Mouse (Mus musculus) T-helper 17 cell (primary cell): Measurements from ENCODE around the gene Sspo.

Experiments
- in situ Hi-C, 2 experiments: fragments of 300-600 bp; cut with MboI, MseI; formaldehyde crosslinking; loops; 1 replicate in 1 of 2; 2 replicates in 1 of 2; pipeline ENCODE4 v1.15.1; 2025; ENCODE audit warnings: high pct_unique_total_duplicates in 2 of 2

Sspo gene

DNA sequence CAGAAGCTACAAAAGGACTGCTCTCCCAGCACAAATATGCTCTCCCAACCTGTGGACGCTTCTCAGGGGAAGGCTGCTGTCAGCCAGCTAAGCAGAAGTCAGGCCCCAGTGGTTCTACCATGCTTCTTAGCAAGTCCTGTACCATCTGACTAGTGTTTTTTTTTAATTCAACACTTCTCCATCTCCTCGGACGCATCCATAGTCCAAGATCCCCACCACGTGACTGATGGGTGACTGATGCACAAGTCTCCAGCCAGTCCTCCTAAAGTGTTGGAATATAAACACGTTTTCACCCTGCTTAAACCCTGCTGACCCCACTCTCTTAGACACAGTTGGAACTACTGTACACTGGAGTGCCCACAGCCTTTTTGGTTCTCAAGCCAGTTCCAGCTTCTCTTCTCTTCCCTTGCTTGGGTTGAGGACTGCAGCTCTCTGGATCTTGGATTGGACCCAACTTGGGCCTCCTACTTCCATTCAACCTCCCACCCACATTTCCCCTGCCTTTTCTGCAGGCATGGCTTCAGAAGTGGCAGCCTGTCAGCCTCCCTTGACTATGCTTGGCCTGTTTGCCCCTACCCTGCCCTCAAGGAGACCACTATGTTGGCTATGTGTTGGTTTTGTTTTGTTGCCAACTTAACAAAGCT lies 12.2 kb upstream of the Sspo start:
- in situ Hi-C loops: no loop called here

DNA sequence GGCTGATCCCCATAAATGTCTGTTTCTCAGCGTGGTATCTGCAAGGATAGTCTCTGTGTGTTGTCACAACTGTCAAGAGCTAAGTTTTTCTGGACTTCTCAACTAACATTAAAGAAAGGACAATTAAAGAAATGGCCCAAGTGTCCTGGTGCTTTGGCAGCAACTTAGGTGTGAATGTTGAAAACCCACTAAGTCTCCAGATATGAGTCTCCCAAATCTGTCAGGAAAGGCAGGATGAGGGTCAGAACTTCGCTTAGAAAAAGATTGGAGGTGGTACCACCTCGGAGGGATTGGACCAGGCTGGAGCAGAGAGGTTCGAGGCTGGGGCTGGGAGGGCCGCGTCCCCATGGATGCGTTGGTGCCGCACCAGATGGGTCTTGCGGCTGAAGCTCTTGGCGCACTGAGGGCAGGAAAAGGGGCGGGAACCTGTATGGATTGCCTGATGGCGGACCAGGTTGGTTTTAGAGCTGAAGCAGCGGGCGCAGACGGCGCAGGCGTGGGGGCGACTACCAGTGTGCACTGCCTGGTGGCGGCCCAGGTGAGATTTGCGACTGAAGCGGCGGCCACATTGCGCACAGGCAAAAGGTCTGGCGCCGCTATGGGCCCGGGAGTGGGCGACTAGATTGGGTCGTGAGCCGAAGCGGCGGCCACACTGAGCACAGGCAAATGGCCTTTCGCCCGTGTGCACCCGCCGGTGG lies 10.2 kb upstream of the Sspo start:
- in situ Hi-C loops: no loop called here

DNA sequence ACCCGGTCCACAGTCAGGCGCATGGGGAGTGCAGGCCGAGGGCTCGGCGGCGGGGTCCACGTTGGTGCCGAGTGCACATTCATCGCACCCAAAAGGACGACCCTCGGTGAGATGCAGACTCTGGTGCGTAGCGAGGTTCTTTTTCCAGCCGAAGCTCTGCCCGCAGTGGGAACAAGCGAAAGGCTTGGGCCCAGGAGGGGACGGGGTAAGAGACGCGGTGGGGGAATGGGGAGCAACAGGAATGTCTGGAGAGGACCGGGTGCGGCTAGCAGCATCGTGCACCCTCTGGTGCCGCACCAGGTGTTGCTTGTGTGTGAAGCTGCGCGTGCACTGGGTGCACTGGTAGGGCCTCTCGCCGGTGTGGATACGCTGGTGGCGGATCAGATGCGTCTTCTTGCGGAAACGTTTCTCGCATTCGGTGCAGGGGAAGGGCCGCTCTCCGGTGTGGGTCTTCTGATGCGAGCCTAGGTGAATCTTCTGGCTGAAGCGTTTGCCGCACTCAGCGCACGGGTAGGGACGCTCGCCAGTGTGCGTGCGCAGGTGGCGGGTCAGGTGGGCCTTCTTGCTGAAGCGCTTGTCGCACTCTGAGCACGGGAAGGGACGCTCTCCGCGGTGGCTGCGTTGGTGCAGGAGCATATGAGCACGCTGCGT lies 9.4 kb upstream of the Sspo start:
- in situ Hi-C loops: no loop called here

DNA sequence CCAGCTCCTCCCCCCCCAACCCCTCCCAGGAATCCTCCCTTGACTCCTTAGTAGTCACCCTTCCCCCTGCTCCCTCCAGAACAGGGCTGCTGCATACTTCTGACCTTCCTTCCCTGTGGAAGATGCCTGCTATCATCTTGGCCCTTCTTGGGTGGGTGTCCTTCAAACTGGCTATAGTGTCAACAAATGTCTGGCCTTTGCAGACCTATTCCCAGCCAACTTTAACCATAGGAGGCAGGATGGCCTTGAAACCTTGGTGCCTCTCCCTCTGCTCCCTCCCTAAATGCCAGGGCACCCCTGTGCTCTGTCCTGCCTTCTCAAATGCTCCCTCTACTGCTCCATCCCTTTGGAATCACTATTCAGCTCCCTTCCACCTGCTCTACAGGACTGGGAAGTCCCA lies 8.4 kb upstream of the Sspo start:
- in situ Hi-C loops: no loop called here

DNA sequence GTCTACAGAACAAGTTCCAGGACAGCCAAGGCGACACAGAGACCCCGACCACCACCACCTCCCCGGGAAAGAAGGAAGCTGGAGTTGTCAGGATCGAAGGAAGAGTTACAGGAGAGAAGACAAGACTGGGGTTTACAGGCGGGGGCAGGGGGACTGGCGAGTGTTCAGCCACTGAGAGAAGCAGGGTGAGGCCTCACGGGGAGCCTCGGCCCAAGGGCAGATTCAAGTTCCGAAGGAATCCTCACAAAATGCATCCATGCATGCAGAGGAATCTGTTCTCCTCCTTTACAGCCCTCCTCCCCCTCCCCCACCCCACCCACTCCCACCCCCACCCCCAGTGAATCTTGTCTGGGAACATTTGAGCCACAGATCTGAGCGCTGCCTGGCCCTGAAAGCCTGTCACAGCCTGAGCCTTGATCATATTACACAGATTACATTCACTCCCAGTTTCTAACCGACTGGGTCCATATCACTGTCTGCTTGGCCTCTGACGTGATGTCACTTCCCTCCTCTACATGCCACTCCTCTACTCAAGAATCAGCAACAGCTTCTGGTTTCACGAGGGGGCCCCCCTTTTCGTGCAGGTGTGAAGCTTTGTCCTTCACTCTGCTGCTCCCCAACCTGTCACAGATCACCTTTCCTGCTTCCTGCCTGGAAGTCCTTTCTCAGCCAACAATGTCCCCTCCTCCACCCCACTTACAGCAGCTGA lies 7.6 kb upstream of the Sspo start:
- in situ Hi-C loops: no loop called here

DNA sequence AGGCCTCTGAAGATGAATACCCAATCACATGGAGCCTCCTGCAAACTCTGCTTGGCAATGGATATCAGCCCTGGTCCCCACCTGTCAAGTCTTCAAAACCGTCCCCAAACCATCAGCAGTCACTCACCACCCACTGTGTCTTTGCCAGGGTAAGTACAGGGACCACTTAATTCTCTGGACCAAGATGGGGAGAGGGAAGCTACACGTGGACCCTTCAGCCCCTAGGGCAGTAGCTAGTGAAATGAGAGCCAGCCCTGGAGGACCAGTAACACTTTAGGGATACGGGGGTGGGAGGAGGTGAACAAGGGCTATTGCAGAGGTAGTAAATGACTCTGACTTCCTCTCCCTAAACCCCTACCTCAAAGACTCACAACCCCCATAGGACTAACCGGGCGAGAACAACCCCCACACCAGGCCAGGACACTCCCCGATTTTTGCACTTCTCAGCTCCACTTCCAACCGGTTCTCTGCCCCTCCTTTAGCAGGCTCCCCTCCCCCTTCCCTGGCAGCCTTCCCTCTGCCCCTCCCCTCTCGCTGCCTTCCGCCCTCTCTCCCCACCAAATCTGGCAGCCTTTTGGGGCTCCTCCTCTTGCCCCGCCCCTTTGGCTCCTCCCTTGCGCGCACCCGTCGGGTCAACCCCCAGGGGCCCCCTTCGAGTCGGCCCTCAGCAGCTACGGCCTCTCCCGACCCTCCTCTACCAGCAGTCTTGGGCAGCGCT lies 4.3 kb upstream of the Sspo start:
- in situ Hi-C loops: no loop called here

DNA sequence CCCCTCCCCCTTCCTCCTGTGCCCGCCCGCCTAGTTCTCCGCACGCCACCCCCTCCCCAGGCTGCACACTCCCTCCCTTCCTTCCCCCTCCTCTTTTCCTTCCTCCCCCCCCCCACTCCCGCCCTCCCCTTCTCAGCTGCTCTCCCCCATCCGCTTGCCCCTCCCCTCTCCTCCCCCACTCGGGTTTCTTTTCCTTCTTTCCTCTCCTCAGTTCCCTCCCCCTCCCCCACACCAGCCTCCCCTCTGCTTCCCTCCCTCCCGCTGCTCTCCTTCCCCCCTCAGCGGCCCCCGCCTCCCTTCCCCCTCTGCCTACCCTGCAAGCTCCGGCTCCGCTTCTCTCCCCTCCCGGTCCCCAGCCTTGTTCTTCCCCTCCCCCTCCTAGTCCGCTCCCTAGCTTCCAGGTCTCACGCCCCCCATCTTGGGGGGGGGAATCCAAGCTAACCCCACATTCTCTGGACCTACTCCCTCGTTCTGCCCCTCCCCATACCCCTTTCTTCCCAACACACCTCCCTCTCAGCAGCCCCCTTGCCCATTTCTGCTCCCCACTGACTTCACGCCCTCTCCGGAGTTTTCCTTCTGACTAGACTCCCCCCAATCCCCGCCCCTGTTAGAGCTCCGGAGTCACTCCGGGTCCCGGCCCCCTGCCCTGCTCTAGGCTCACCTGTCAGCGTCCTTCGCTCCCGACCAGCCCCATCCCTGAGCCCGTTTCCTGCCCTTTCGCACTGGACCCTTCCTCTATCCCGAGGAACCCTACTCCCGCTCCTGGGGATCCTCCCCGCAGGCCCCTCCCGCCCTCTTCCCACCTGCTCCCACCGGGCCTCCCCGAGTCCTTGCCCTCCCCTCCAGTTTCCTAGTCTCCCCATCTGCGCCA lies 3.5 kb upstream of the Sspo start:
- in situ Hi-C loops: no loop called here

DNA sequence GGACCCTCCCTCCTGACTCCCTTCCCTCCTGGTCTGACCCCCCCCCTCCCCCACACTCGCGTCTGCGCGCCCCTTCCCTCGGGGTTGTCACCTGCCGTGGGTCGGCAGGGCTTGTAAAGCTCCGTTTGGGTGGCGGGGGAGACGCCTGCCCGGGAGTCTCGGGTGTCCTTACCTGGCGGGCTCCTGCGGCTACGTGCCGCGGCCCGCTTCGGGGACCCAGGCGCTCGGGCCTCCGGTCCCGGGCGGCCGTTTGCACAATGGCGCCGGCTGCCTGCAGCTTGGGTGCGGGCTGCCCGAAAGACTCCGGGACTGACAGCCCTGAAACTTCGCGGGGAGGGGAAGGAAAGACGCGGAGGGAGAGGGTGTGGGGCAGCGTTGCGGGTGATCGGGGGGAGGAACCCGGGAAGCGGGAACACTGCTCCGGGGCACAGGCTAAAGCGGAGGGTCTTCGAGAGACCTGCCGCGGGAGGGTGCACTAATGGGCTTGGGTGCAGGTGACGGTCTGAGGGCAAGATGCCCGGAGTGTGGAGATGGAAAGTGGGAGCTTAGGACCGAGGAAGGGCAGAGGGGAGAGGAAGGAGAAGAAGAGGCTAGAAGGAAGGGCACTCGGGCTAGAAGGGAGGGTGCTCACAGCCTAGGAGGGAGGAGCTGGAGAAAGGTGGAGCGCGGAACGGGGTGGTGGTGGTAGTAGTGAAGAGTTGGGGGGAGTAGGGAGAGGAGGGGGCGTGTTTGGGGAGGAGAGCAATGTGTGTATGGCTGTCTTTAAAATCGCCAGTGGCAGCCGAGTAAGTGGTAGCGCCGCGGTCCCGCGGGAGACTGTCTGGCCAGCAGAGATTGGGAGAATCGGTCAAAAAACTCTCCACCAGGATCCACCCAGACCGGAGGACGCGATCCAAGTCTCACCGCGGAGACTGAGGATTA lies 2.6 kb upstream of the Sspo start, which contains the start of gene Zfp467:
Gene Zfp467 (minus strand): TSS at position 645 of the 921 bp plus-strand sequence.
- in situ Hi-C loops: no loop called here

DNA sequence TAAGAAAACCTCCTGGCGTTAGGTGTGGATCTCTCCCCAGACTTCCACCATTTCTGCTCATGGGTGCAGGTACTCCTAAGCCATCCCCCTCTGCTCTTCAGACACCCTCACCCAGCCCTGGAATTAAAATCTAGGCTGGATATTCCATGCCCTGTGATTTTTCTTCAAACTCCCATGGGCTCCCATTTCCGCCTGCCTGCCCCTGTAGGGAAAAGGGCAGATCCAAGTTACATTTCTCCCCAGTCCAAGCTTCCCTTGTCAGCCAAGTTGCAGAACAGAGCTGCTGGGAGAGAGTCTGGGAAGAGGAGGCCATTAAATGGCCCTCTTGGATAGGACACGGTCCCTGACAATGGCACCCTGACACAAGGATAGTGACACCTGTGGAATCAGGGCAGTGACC lies 1.8 kb upstream of the Sspo start:
- in situ Hi-C loops: no loop called here

DNA sequence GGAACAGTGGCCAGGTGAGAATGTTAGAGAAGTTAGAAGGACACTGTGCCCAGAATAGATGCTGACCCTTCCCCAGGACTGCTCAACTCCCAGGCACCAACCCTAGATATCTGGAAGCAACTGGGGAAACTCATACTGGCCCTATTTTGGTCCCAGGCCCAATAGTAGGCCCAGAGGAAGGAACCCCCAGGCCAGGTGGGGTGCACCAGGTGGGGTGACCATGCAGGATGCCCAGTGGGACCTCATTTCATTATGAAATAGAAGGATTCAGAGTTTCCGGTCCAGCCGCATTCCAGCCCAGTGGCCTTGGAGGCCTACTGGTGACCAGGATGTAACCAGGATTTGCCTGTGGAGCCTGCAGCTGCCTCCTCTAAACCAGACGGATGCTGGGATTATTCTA lies 1.1 kb upstream of the Sspo start:
- in situ Hi-C loops: no loop called here

DNA sequence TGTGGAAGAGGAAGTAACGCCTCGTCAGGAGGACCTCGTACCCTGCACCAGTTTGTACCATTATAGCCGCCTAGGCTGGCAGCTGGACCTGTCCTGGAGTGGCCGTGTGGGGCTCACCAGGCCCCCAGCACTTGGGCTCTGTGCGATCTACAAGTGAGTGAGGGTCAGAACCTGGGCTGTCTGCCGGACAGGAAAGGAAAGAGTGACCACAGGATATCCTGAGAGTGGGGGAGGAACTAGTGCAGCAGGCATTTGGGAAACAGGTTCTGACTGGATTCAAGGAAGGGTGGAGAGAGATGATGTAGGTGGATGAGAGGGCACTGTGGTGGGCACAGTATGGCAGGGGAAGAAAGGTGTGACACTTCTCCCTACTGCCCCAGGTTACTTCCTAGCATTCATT lies 498 bp downstream of the Sspo start:
- in situ Hi-C loops: no loop called here

DNA sequence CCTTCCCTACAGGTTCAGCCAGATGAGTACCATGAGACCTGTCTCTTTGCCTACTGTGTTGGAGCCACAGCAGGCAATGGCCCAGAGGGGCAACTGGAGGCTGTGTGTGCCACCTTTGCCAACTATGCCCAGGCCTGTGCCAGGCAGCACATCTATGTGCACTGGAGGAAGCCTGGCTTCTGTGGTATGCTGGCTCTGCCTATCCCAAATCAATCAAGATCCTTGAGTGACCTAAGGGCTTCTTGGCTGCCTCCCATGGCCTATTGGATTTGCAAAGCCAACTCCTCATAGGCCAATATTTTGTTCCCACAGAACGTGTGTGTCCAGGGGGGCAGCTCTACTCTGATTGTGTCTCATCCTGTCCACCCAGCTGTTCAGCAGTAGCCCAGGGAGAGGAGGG lies 4.1 kb downstream of the Sspo start:
- in situ Hi-C loops: no loop called here

DNA sequence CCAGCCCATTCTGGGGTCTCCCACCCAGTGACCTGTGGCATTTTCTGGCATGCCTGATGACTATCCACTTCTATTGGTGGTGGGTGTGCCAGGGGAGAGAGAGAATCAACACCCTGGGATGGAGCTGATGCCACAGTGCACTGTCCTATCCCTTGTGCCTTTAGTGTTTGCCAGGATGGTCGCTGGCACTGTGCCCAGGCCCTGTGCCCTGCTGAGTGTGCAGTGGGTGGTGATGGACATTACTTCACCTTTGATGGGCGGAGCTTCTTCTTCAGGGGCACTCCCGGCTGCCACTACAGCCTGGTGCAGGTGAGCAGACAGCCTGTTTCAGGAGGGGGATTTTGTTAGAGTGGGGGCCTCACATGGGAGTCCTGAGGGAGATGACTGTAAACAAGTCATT lies 4.7 kb downstream of the Sspo start:
- in situ Hi-C loops: no loop called here

DNA sequence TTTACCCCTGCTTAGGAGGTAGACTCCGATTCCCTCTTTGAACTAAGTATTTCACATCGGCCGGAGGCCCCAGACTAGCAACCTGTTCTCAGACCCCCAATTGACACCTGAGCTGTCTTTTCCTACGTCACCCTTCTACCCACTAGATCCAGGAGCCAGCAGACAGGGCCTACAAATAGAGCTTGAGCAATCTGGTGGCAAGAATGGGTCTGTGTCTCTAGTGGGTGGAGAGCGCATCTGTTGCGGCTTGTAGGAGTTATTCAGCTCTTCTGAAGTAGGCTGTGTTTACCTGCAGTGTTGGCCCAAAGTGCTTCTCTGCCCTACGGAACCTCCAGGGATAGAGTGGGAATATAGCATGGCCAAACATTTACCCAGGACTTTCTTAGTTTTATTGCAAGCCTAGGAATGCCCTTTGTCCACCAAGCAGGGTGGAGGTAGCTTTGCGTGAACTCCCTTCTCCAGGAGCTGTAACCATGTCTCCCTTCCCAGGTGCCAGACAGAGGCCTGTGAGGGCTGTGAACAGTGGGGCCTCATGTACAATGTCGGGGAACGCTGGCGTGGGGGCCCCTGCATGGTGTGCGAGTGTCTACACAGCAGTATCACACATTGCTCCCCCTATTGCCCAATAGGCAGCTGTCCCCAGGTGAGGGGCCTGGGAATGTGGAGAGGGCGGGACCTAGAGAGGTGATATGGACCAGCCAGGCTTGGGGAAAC lies 17.1 kb downstream of the Sspo start:
- in situ Hi-C loops: no loop called here

DNA sequence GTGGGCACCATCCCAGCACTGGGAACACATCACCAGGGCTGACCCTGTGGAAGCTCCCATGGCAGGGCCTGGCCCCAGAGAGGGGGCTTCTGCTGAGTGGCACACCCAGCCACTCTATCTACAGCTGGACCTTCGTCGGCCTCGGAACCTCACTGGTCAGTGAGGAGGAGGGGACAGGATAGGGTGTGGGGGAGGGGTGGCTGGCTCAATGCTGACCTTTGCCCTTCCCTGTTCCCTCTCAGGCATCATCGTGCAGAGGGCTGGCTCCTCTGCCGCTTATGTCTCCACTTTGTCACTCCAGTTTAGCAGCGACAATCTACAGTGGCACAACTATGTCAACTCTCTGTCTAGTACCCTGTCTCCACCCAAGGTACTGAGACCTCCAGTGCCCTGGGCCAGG lies 18.7 kb downstream of the Sspo start:
- in situ Hi-C loops: no loop called here

DNA sequence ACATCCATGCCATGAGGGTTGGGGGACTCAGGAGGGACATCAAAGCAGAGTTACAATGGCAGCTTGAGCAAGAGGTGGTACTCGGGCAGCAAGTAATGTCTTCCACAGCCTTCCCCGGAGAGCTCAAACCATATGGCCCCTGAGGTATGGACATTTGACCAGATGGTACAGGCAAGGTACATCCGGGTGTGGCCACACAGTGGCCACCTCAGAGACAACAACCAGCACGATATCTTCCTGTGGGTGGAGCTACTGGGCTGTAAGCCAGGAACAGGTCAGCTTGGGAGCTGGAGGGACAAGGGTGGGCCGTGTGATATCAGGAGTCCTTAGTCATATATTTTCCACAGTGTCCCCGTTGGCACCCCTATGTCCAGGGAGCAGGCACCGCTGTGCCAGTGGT lies 19.5 kb downstream of the Sspo start:
- in situ Hi-C loops: no loop called here

DNA sequence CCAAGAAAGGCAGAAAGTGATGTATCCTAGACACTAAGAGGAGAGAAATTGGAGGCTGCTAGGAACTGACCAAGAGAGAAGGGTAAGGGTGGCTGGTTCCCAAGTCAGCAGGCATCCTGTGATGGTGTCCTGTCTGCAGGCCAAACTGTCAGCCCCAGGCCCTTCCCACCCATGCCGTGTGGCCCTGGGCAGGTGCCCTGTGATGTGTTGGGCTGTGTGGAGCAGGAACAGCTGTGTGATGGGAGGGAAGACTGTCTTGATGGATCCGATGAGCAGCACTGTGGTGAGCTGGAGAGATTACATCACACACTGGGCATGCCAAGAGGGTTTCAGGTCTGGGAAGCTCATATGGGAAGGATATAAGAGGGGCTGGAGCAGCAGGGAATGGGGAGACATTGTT lies 22.7 kb downstream of the Sspo start:
- in situ Hi-C loops: no loop called here

DNA sequence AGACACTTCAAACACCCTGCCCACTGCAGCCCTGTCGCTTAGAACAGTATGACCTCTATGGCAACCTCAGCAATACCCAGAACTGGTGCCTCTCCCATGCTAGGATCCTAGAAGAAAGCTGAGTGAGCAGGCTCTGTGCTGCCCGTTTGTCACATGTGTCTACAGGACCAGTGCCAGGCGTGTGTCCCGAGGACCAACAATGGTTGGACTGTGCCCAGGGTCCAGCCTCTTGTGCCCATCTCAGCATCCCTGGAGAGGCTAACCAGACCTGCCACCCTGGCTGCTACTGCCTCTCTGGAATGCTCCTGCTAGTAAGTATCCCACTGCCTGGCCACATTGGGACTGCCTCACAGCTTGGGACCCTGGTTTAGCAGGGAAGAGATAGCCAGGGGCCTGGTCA lies 30.4 kb downstream of the Sspo start:
- in situ Hi-C loops: no loop called here

DNA sequence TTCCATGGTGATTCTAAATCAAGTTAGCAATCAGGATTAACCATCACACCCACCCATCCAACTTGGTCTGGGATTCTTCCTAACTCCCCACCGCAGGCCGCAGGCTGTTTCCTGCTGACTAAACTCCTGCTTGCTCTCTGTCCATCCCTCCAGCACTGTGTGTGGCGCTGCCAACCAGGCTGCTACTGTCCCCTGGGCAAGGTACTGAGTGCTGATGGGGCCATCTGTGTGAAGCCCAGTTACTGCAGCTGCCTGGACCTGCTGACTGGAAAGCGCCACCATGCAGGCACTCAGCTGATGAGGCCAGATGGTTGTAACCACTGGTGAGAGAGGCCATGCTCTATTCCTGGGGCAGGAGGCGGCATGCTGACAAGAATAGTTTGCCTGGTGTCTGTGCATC lies 34.5 kb downstream of the Sspo start:
- in situ Hi-C loops: no loop called here
